ENCODE assay signal across 8 mouse cellular contexts in genomic region chr19:5804371-5804899, GRCm38 (mm10). TPM values are rescaled to one million over a fixed set of nuclear protein-coding genes. Genes with fewer than 3 reads are reported as not detected.
DNase-seq lines count a peak whose midpoint lies in the region; ATAC-seq and TF ChIP-seq lines count a peak whose summit lies in the region.

No protein-coding gene starts in this region.

- H3K4me3 ChIP-seq in heart, embryonic 11.5 days (ENCODE audit: low read depth, low read length), result no peak overlapping the region
- H3K4me3 ChIP-seq in bone marrow macrophage, adult 2 months (ENCODE audit: insufficient read depth, low read length), result peak overlapping the region; percentile 56
- no peak overlapping the region for H3K4me3 ChIP-seq in hindbrain, embryonic 11.5 days (ENCODE audit: low read depth, low read length)
- H3K4me3 ChIP-seq in midbrain, embryonic 12.5 days, result 0 out of 2 replicates have a peak overlapping the region, but pooled peaks have one; percentile 81

- 0 out of 2 replicates have a peak, but pooled peaks cover 5% of the 10 kb centered on the region for H3K36me3 ChIP-seq in heart, embryonic 11.5 days (ENCODE audit: control insufficient read depth, insufficient read depth, low read length)
- H3K36me3 ChIP-seq in hindbrain, embryonic 11.5 days (ENCODE audit: control insufficient read depth, insufficient read depth, low read length), result no peaks in the 10 kb centered on the region
- H3K36me3 ChIP-seq in midbrain, embryonic 12.5 days, result no peaks in the 10 kb centered on the region

- H3K4me2 ChIP-seq in heart, embryonic 11.5 days, result peak overlapping the region; percentile 93
- H3K4me2 ChIP-seq in hindbrain, embryonic 11.5 days (replicated peaks; ENCODE audit: low read depth, low read length), result peak overlapping the region; percentile 76
- H3K4me2 ChIP-seq in midbrain, embryonic 12.5 days (replicated peaks), result peak overlapping the region; percentile 91

- peak overlapping the region; percentile 94 for H3K9ac ChIP-seq in heart, embryonic 11.5 days (ENCODE audit: low read depth, low read length)
- peak overlapping the region; percentile 90 for H3K9ac ChIP-seq in hindbrain, embryonic 11.5 days (ENCODE audit: low read depth, low read length)
- H3K9ac ChIP-seq in midbrain, embryonic 12.5 days (replicated peaks), result peak overlapping the region; percentile 63

- TF ChIP-seq CTCF in bone marrow macrophage, adult 2 months (IDR thresholded peaks at IDR 0.05; ENCODE audit: low read depth, low read length), result no peak

- peak overlapping the region; percentile 100 for H3K27ac ChIP-seq in heart, embryonic 11.5 days (ENCODE audit: low read depth, low read length)
- H3K27ac ChIP-seq in bone marrow macrophage, adult 2 months (ENCODE audit: insufficient read depth, low read depth, low read length), result peak overlapping the region; percentile 98
- peak overlapping the region; percentile 99 for H3K27ac ChIP-seq in hindbrain, embryonic 11.5 days (ENCODE audit: low read depth, low read length)
- H3K27ac ChIP-seq in midbrain, embryonic 12.5 days (replicated peaks), result peak overlapping the region; percentile 100

- H3K27me3 ChIP-seq in heart, embryonic 11.5 days (ENCODE audit: control insufficient read depth, insufficient read depth, low read length), result no peaks in the 10 kb centered on the region
- no peaks in the 10 kb centered on the region for H3K27me3 ChIP-seq in hindbrain, embryonic 11.5 days (ENCODE audit: control insufficient read depth, insufficient read depth, low read length)
- H3K27me3 ChIP-seq in midbrain, embryonic 12.5 days, result no peaks in the 10 kb centered on the region

- DNase-seq in heart, adult 9 months (ENCODE audit: low spot score in 2 of 2), result no peak
- peak; percentile 52 for DNase-seq in 416B (ENCODE audit: low read depth)
- DNase-seq in hindbrain, embryonic 11.5 days (ENCODE audit: low spot score), result peak; percentile 46
- no peak for DNase-seq in urinary bladder, postnatal 4 days (ENCODE audit: low spot score in 2 of 2)
- DNase-seq in lung, postnatal 14 days, result no peak

- ATAC-seq in heart, embryonic 11.5 days (replicated peaks; ENCODE audit: insufficient number of reproducible peaks, low FRiP score, low TSS enrichment), result no peak
- ATAC-seq in hindbrain, embryonic 11.5 days (ENCODE audit: low FRiP score), result no peak
- no peak for ATAC-seq in midbrain, embryonic 12.5 days (ENCODE audit: low FRiP score, low read depth)

- WGBS in heart, embryonic 11.5 days (ENCODE audit: insufficient replicate concordance), result 32% methylated on average over 8 of the region's 8 CpGs
- WGBS in hindbrain, embryonic 11.5 days, result 38% methylated on average over 8 of the region's 8 CpGs
- 37% methylated on average over 8 of the region's 8 CpGs for WGBS in midbrain, embryonic 12.5 days

- H3K4me1 ChIP-seq in heart, embryonic 11.5 days (ENCODE audit: control insufficient read depth, insufficient read depth, low read length), result peaks cover 53% of the 10 kb centered on the region
- peaks cover 49% of the 10 kb centered on the region for H3K4me1 ChIP-seq in bone marrow macrophage, adult 2 months (ENCODE audit: control insufficient read depth, insufficient read depth, low read length)
- H3K4me1 ChIP-seq in hindbrain, embryonic 11.5 days (replicated peaks; ENCODE audit: control insufficient read depth, insufficient read depth, low read length), result peaks cover 16% of the 10 kb centered on the region
- H3K4me1 ChIP-seq in midbrain, embryonic 12.5 days, result peaks cover 45% of the 10 kb centered on the region

- no peak for TF ChIP-seq POLR2A in bone marrow macrophage, adult 2 months (IDR thresholded peaks at IDR 0.05; ENCODE audit: borderline replicate concordance, low read depth, low read length)

- H3K9me3 ChIP-seq in heart, embryonic 11.5 days (replicated peaks; ENCODE audit: control insufficient read depth, low read length), result no peaks in the 10 kb centered on the region
- no peaks in the 10 kb centered on the region for H3K9me3 ChIP-seq in hindbrain, embryonic 11.5 days (ENCODE audit: control insufficient read depth, low read length)
- H3K9me3 ChIP-seq in midbrain, embryonic 12.5 days, result no peaks in the 10 kb centered on the region

RNA-seq across cellular contexts. Expression of gene Scyl1, which starts 33.2 kb away (rescaled TPM):
- polyA plus RNA-seq in heart, embryonic 11.5 days (2014; fragmentation: Nextera tagmentation; extraction: Ambion mirVana), result 54.8 and 59.4 TPM in 2 replicates
- polyA plus RNA-seq in bone marrow macrophage, adult 2 months (2012; ENCODE audit: insufficient read depth, insufficient read length, missing spikeins), result 46.7 and 48.3 TPM in 2 replicates
- 47.2 and 55.7 TPM in 2 replicates for polyA plus RNA-seq in hindbrain, embryonic 11.5 days (2014; fragmentation: Nextera tagmentation; extraction: Ambion mirVana)
- 63.6 and 68.4 TPM in 2 replicates for polyA plus RNA-seq in midbrain, embryonic 12.5 days (2016; fragmentation: Nextera tagmentation; extraction: Ambion mirVana)

Comparison
In these comparisons a context has a peak if more than half of its experiments do, and no peak if none do; other contexts are left out.
1. H3K4me3 ChIP-seq: peak in bone marrow macrophage, adult 2 months (single experiment) and midbrain, embryonic 12.5 days (single experiment); none in heart, embryonic 11.5 days (single experiment) and hindbrain, embryonic 11.5 days (single experiment).
2. DNase-seq: peak in 416B (single experiment) and hindbrain, embryonic 11.5 days (single experiment); none in heart, adult 9 months (0 of 2), urinary bladder, postnatal 4 days (0 of 2) and lung, postnatal 14 days (single experiment).
3. Peak in every context shown above with its lines, with median percentiles within 50 percentile points of each other: H3K27ac ChIP-seq, H3K4me2 ChIP-seq and H3K9ac ChIP-seq.